Mouse (Mus musculus): ENCODE results near the gene Mlst8. TPM values are rescaled to one million over a fixed set of nuclear protein-coding genes. Genes with fewer than 3 reads are reported as not detected.
A peak's percentile ranks its signal among the peaks of the same experiment; 100 is the strongest.

Gene Mlst8
- polyA plus RNA-seq, 1 experiment from 2014 or later: 11.8 TPM

DNA sequence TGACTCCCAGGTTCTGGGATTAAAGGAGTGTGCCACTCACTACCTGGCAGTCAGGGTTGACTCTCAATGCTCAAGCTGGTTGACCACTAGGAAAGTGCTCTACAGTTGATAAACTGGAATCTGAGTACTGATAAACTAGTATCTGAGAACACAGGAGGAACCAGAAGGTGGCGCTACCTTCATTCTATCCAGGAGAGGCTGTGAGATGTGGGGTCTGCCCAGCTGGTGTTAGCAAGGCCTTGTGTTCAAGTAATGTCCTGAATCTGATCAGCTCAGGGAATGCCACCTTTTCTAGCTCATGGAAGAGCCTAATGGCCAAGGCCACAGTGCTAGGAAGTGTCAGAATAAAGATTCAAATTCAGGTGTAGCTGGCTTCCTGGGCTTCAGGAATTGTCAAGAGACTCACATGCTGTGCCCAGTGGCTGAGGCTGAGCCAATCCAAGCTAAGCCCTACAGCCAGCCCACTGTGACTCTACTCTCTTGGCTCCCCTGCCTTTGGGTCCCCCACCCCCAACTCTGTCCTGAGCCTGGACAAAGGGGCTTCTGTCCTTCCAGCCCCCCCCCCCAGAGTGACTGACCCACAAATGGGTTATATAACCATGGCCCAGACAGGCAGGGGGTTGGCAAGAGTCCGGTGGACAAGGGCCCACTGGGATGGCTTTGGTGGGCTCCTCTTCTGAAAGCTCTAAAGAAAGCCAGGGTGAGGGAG, 15.9 kb upstream of the Mlst8 start:
- no peak overlapping the region for H3K9ac ChIP-seq (ENCODE audit: low read depth, low read length)
- H3K4me1 ChIP-seq (ENCODE audit: control insufficient read depth, low read depth, low read length): no peaks in the 10 kb centered on the region
- no peak overlapping the region for H3K4me2 ChIP-seq (ENCODE audit: low read depth, low read length)
- H3K27ac ChIP-seq (ENCODE audit: low read length): no peak overlapping the region
- no peaks in the 10 kb centered on the region for H3K9me3 ChIP-seq (replicated peaks; ENCODE audit: control insufficient read depth, low read length)
- no peaks in the 10 kb centered on the region for H3K36me3 ChIP-seq (ENCODE audit: control insufficient read depth, insufficient read depth)
- WGBS (ENCODE audit: insufficient replicate concordance): 37% methylated on average over 2 of the region's 2 CpGs
- no peak overlapping the region for H3K4me3 ChIP-seq (ENCODE audit: low read depth, low read length)
- ATAC-seq (ENCODE audit: low read depth): no peak
- H3K27me3 ChIP-seq (ENCODE audit: control insufficient read depth, insufficient read depth, low read depth, low read length): peaks cover 12% of the 10 kb centered on the region

- no peak overlapping the region for H3K4me2 ChIP-seq (ENCODE audit: low read depth, low read length)
- peaks cover 5% of the 10 kb centered on the region for H3K4me1 ChIP-seq (ENCODE audit: control insufficient read depth, low read depth, low read length)
- peaks cover 47% of the 10 kb centered on the region for H3K27me3 ChIP-seq (ENCODE audit: control insufficient read depth, insufficient read depth, low read depth, low read length)
- H3K27ac ChIP-seq (ENCODE audit: low read length): no peak overlapping the region
- H3K9ac ChIP-seq (ENCODE audit: low read depth, low read length): no peak overlapping the region
- no peak for ATAC-seq (ENCODE audit: low read depth)
- H3K9me3 ChIP-seq (replicated peaks; ENCODE audit: control insufficient read depth, low read length): no peaks in the 10 kb centered on the region
- WGBS (ENCODE audit: insufficient replicate concordance): 66% methylated on average over 4 of the region's 4 CpGs
- no peak overlapping the region for H3K4me3 ChIP-seq (ENCODE audit: low read depth, low read length)
- H3K36me3 ChIP-seq (ENCODE audit: control insufficient read depth, insufficient read depth): no peaks in the 10 kb centered on the region
Observed at GRCm38 (mm10) chr17:24490399-24490798, 11.5 kb upstream of the Mlst8 start.

DNA sequence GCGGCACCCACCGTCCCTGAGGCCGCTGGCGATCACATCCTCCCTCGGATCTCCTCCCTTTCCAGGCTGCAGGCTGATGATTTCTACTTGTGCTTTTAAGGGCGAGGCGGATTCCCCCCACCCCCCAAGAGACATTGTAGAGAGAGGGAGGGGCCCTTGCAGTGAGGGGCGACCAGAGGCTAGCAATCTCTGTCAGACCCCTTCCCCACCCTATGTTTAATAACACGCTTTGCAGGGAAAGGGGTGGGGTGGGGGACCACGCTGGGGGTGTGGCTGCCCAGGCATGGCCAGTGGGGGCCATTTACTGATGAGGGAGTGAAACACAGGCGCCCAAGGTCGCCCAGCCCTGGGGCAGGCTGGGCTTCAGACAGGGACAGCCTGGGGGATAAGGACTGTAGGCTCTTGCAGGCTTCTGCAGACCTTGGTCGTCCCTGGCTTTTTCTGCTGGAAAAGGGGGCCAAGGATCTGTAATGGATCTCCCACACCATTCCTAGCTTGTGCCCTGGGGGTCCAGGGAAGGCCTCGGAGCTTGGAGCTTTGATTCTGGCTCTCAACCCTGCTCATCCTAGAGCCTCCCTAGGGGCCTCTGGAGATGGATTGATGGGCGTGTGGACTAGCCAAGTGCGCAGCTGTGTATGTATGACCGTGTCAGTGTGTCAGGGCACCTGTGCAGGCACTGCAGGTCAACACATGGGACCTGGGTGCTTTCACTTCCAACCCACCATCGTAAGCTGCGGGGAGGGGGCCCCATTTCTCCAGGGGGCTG, 10.6 kb upstream of the Mlst8 start:
- Histone ChIP-seq H3K27me3 (ENCODE audit: control insufficient read depth, insufficient read depth, low read depth, low read length) (peaks cover 47% of the 10 kb centered on the region), H3K9ac (ENCODE audit: low read depth, low read length) (no peak overlapping the region)
- ATAC-seq (ENCODE audit: low read depth): no peak

GRCm38 (mm10) chr17:24488662-24489264, 9.9 kb upstream of the Mlst8 start:
- Histone ChIP-seq H3K27ac (ENCODE audit: low read length) (no peak overlapping the region), H3K9me3 (replicated peaks; ENCODE audit: control insufficient read depth, low read length) (no peaks in the 10 kb centered on the region), H3K4me3 (ENCODE audit: low read depth, low read length) (peak overlapping the region; percentile 57), H3K4me1 (ENCODE audit: control insufficient read depth, low read depth, low read length) (peaks cover 5% of the 10 kb centered on the region), H3K36me3 (ENCODE audit: control insufficient read depth, insufficient read depth) (no peaks in the 10 kb centered on the region), H3K27me3 (ENCODE audit: control insufficient read depth, insufficient read depth, low read depth, low read length) (peaks cover 47% of the 10 kb centered on the region), H3K4me2 (ENCODE audit: low read depth, low read length) (peak overlapping the region; percentile 74), H3K9ac (ENCODE audit: low read depth, low read length) (peak overlapping the region; percentile 26; the same call in 1 of the 2 replicates)
- no peak for ATAC-seq (ENCODE audit: low read depth)
- WGBS (ENCODE audit: insufficient replicate concordance): under 1% methylated on average over 56 of the region's 81 CpGs

More for the DNA sequence above, 10.6 kb upstream of the Mlst8 start:
- Histone ChIP-seq H3K4me1 (ENCODE audit: control insufficient read depth, low read depth, low read length) (peaks cover 5% of the 10 kb centered on the region), H3K27ac (ENCODE audit: low read length) (no peak overlapping the region), H3K4me2 (ENCODE audit: low read depth, low read length) (peak overlapping the region; percentile 74), H3K36me3 (ENCODE audit: control insufficient read depth, insufficient read depth) (no peaks in the 10 kb centered on the region), H3K9me3 (replicated peaks; ENCODE audit: control insufficient read depth, low read length) (no peaks in the 10 kb centered on the region), H3K4me3 (ENCODE audit: low read depth, low read length) (peak overlapping the region; percentile 57)
- WGBS (ENCODE audit: insufficient replicate concordance): 24% methylated on average over 19 of the region's 19 CpGs

DNA sequence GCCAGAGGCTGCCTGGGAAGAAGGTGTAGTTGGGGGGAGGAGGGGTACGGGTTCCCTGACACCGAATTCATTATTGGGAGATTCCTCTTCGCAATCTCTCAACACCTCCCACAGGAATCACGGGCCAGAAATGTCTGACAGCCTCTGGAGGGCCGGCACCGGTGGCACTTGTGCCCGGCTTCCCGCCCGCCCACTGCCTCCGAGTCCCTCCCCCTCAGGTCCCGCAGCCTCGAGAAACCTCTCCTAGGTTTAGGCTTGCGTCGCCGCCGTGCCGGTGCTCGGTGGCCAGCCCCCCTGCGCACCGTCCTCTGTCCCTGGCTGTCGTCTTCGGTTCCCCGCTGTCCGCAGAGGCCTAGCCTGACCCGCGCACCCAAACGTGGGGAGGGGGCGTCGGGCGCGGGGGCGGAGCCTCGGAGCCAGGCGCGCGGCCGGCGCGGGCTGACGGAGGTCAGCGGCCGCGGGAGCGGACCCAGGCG, 9.3 kb upstream of the Mlst8 start, which contains the start of gene Caskin1:
Gene Caskin1 (plus strand): TSS at position 416 of the 476 bp plus-strand sequence.
- Histone ChIP-seq H3K4me3 (ENCODE audit: low read depth, low read length) (peak within 1 kb of the TSS; percentile 57), H3K9ac (ENCODE audit: low read depth, low read length) (peak within 1 kb of the TSS; percentile 26; the same call in 1 of the 2 replicates), H3K4me2 (ENCODE audit: low read depth, low read length) (peak within 1 kb of the TSS; percentile 74), H3K36me3 (ENCODE audit: control insufficient read depth, insufficient read depth) (no peaks in the 10 kb centered on the region), H3K27me3 (ENCODE audit: control insufficient read depth, insufficient read depth, low read depth, low read length) (peaks cover 47% of the 10 kb centered on the region), H3K9me3 (replicated peaks; ENCODE audit: control insufficient read depth, low read length) (no peaks in the 10 kb centered on the region), H3K27ac (ENCODE audit: low read length) (no peak within 1 kb of the TSS), H3K4me1 (ENCODE audit: control insufficient read depth, low read depth, low read length) (peaks cover 5% of the 10 kb centered on the region)
- ATAC-seq (ENCODE audit: low read depth): no peak
- WGBS (ENCODE audit: insufficient replicate concordance): under 1% methylated on average over 45 of the region's 45 CpGs

- Histone ChIP-seq H3K9ac (ENCODE audit: low read depth, low read length) (no peak overlapping the region), H3K27me3 (ENCODE audit: control insufficient read depth, insufficient read depth, low read depth, low read length) (peaks cover 40% of the 10 kb centered on the region), H3K4me1 (ENCODE audit: control insufficient read depth, low read depth, low read length) (peaks cover 5% of the 10 kb centered on the region), H3K4me3 (ENCODE audit: low read depth, low read length) (no peak overlapping the region), H3K4me2 (ENCODE audit: low read depth, low read length) (no peak overlapping the region), H3K9me3 (replicated peaks; ENCODE audit: control insufficient read depth, low read length) (no peaks in the 10 kb centered on the region), H3K36me3 (ENCODE audit: control insufficient read depth, insufficient read depth) (no peaks in the 10 kb centered on the region), H3K27ac (ENCODE audit: low read length) (no peak overlapping the region)
- WGBS (ENCODE audit: insufficient replicate concordance): 39% methylated on average over 11 of the region's 11 CpGs
- ATAC-seq (ENCODE audit: low read depth): no peak
Observed at GRCm38 (mm10) chr17:24485090-24485860, 6.4 kb upstream of the Mlst8 start.

GRCm38 (mm10) chr17:24483495-24483894, 4.6 kb upstream of the Mlst8 start:
- no peak overlapping the region for H3K4me2 ChIP-seq (ENCODE audit: low read depth, low read length)
- 71% methylated on average over 3 of the region's 3 CpGs for WGBS (ENCODE audit: insufficient replicate concordance)
- no peak overlapping the region for H3K9ac ChIP-seq (ENCODE audit: low read depth, low read length)
- no peaks in the 10 kb centered on the region for H3K9me3 ChIP-seq (replicated peaks; ENCODE audit: control insufficient read depth, low read length)
- H3K27me3 ChIP-seq (ENCODE audit: control insufficient read depth, insufficient read depth, low read depth, low read length): peaks cover 23% of the 10 kb centered on the region
- no peaks in the 10 kb centered on the region for H3K36me3 ChIP-seq (ENCODE audit: control insufficient read depth, insufficient read depth)
- no peak overlapping the region for H3K27ac ChIP-seq (ENCODE audit: low read length)
- ATAC-seq (ENCODE audit: low read depth): no peak
- H3K4me3 ChIP-seq (ENCODE audit: low read depth, low read length): no peak overlapping the region
- H3K4me1 ChIP-seq (ENCODE audit: control insufficient read depth, low read depth, low read length): peaks cover 6% of the 10 kb centered on the region

GRCm38 (mm10) chr17:24481027-24481815, 2.3 kb upstream of the Mlst8 start:
- WGBS (ENCODE audit: insufficient replicate concordance): 85% methylated on average over 20 of the region's 20 CpGs

More at GRCm38 (mm10) chr17:24481027-24481815, 2.3 kb upstream of the Mlst8 start:
- Histone ChIP-seq H3K27ac (ENCODE audit: low read length) (no peak overlapping the region), H3K4me2 (ENCODE audit: low read depth, low read length) (no peak overlapping the region), H3K4me3 (ENCODE audit: low read depth, low read length) (no peak overlapping the region), H3K27me3 (ENCODE audit: control insufficient read depth, insufficient read depth, low read depth, low read length) (peaks cover 3% of the 10 kb centered on the region; the same call in 1 of the 2 replicates), H3K9me3 (replicated peaks; ENCODE audit: control insufficient read depth, low read length) (no peaks in the 10 kb centered on the region), H3K36me3 (ENCODE audit: control insufficient read depth, insufficient read depth) (peaks cover 12% of the 10 kb centered on the region), H3K4me1 (ENCODE audit: control insufficient read depth, low read depth, low read length) (peaks cover 14% of the 10 kb centered on the region), H3K9ac (ENCODE audit: low read depth, low read length) (no peak overlapping the region)
- no peak for ATAC-seq (ENCODE audit: low read depth)

All from liver, embryonic 16.5 days (tissue).